Mouse (Mus musculus) layer of hippocampus, postnatal 25 days (tissue): ENCODE measurements around the gene Afap1. TPM values are rescaled to one million over a fixed set of nuclear protein-coding genes. Genes with fewer than 3 reads are reported as not detected.

Experiments used
- DNase-seq, 2 experiments: peaks; one replicate each; pipeline ENCODE4 v3.0.0; 2022; ENCODE audit warnings: mixed read lengths in 2 of 2, low spot score in 1 of 2; ENCODE audit errors: extremely low spot score in 1 of 2
- total RNA-seq, 2 experiments: library from RNA; stranded (reverse); gene quantifications; 2 replicates each; pipeline ENCODE4 v1.2.3; 2021

Afap1 gene
- total RNA-seq, 2 experiments from 2014 or later: 24.4 to 39.0 TPM

DNA sequence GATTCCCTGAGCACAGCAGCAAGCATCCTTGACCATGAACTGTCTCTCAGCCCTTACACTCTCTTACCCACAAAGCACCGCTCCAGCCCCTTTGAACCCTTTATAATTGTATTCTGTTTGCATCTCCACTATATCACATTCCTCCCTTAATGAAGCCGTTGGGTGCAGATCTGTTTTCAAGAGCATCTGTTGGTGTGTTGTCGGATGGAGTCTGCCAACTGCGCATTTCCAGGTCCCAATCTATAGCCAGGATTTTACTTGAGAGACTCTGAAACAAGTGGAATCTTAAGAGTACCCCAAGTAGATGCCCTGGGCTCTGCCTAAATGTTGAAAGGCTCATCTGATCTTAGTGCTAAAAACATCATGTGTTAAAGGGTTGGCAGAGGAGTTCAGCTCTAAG lies 3.4 kb downstream of the Afap1 start:
- no peak for DNase-seq

DNA sequence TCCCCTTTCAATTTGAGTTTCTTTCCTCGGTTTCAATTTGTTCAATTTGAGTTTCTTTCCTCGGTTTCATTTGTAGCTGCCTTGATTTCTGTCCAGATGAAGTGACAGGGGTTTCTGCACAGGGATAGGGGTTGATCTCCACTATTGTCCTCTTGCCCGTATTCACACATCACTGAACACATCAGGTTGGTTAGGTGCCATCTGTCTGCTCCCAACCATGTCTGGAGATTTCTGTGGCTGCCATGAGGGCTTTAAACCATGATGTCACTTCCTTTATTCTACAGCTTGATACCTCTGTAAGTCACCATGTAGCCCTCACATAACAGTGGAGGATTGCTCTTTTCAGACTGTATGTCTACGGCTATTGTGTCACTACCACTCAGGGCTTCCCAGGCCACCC lies 4.0 kb downstream of the Afap1 start:
- DNase-seq: no peak

DNA sequence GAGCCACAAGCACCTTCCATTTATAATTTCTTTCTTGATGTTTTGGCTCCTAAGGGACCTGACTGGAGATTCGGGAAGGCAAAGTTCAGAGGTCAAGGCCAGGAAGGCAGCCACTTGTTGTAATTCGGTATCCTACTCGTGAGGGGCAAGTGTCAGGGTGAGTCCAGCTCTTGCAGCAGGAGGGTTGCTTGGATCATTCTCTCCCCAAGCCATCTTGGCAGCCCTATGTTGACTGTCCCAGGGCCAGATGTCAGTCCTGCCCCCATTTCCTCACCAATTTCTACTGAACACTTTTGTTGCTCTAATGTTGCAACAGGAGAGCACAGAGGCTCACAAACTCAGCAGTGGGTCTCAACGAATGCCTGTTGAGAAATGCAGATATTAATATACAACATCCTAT lies 5.0 kb downstream of the Afap1 start:
- no peak for DNase-seq

DNA sequence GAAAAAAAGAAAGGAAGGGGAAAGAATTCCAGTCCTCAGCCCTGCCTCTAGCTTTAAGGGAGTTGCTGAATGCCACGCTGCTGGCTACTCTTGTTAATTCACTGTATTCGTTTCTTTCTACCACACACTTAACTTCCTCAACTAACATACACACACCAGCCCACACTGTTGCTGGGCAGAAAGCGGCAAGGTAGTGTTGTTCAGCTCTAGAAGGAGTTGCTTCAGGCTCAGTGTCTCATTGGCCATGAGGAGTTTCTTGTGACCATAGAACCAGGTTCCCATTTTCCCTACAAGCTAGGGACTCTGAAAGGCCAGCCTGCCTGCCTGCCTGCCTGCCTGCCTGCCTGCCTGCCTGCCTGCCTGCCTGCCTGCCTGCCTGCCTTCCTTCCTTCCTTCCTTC lies 5.9 kb downstream of the Afap1 start:
- DNase-seq: no peak

- DNase-seq: no peak
These were observed 7.5 kb downstream of the Afap1 start for GRCm38 (mm10) chr5:35900401-35901225.

DNA sequence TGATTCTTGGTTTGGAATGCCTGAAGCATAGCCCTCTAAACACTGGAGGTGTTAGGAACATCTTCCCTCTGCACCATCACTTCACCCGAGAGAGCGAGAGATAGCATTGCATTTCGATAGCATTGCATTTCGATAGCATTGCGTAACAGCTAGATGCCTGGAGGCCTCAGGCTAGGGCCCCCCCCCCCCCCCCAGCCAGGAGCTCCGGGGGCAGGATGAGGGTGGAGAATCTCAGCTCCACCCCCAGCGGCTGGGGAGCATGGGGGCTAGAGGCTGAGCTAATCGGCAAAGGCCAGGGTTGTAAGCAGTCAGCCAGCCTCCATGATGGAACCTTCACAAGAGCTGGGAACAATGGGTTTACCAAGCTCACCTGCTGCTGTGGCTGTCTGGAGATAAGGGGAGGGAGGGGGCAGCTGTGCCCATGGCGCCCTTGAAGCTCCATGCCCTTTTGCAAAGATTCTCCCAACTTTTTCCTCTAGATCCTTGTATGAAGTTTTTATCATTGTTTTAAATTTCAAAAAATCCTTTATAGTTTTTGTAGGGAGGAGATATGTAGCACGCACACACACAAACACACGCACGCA lies 8.2 kb downstream of the Afap1 start:
- no peak for DNase-seq

DNA sequence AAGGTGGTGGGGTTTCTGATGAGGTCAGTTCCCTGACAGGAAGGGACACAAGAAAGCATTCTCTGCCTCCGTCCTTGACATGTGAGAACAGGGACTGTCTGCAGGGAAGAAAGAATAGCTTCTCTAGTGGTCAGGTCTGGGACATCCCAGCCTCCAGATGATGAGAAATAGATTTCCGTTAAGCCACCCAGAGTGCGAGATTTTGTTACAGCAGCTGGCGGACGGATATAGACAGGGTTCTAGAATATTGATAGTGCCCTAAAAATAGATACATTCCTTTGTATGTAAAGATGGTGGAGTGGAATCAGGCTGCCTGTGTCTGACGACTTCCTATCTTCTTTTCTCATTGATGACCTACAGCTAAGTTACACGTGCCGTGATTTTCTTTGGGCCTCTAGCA lies 10.3 kb downstream of the Afap1 start:
- DNase-seq: no peak

GRCm38 (mm10) chr5:35905283-35905682 lies 12.2 kb downstream of the Afap1 start:
- no peak for DNase-seq

GRCm38 (mm10) chr5:35907090-35907489 lies 14.0 kb downstream of the Afap1 start:
- DNase-seq: no peak

DNA sequence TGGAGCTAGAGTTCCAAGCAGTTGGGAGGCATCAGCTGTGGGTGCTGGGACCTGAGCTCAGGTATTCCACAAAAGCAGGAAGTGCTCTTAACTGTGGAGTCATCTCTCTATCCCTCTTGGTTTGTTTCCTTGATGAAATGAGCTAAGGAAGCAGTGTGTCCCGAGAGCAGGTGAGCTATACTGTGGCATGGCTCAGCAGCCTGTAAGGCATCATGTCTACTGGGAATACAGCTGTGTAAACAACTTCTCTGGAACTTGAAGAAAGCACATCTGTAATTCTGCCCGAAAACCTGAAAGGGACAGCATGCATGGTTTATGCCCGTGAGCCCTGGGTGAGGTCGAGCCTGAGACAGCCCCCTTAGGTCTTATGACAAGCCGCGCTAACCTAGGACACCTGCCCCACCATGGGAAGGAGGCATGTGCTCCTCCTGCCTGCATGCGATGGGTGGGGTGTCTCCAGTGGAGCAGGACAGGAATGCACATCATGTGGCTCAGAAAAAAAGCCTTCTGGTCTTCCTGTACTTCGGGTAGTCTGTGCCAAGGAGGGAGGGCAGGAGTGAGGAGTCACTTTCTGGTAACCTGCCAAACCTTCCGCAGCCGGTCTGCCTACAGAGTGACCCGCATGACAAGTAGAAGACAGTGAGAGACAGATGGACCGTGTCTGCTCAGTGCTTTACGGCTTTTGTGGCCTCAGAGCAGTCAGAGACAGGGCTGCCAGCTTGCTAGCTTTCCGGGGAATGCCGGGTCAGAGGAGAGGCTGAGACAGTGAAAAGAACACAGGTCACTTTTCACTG lies 14.7 kb downstream of the Afap1 start:
- no peak for DNase-seq

GRCm38 (mm10) chr5:35908626-35909443 lies 15.7 kb downstream of the Afap1 start:
- DNase-seq: no peak

- DNase-seq: no peak
These were observed 22.6 kb downstream of the Afap1 start for GRCm38 (mm10) chr5:35915629-35916300.

GRCm38 (mm10) chr5:35916666-35917065 lies 23.5 kb downstream of the Afap1 start:
- DNase-seq: no peak

GRCm38 (mm10) chr5:35918387-35918786 lies 25.3 kb downstream of the Afap1 start:
- no peak for DNase-seq

DNA sequence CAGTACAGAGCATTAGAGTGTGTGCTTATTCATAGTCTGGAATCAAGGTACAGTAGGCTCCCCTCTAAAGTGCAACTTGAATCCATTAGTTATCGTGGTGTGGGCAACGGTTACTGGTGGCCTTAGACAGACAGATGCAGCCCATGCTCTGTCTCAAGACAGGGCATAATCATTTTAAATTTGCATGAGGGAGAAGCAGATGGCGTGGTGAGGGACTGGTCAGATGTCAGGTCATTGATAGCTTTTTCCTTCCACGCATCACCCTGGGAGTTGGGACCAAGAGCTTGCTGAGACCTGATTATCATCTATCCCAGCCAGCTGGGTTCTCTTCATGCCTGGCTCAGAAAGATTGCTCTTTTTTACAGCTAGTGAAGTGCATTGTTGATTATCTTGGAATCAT lies 27.0 kb downstream of the Afap1 start:
- DNase-seq: no peak

- no peak for DNase-seq
These were observed 27.4 kb downstream of the Afap1 start for GRCm38 (mm10) chr5:35920557-35920956.

- DNase-seq: no peak
These were observed 28.0 kb downstream of the Afap1 start for GRCm38 (mm10) chr5:35921141-35921540.

DNA sequence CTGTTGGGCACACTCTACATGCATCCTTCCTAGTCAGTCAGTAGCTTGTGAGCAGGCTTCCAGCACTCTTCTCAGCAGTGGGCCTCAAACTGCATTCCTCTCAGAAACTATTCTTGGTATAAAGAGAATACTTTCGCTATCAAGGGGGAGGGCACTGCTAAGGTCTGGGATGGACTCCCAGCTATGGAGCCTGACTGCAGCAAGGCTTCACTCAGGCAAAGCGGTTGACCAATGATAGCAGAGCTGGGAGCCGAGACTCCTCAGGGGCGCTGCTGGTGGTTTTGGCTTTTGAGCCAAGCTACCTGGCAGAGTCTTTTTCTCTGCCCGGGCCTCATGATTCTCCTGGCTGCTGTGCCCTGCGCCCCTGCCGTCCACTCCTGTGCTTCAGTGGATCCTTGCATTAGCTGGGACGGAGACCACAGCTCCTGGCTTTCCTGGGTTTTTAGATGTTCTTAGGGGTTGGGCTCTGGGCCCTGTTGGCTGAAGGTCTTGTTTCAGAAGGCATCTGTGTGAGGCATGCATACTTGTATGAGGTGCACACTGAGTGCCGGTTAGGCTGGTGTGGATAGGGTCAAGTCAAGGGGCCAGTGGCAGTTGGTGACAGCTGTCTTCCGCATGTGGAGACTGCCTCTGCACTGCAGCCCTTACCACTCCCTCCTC lies 28.6 kb downstream of the Afap1 start:
- DNase-seq: no peak

DNA sequence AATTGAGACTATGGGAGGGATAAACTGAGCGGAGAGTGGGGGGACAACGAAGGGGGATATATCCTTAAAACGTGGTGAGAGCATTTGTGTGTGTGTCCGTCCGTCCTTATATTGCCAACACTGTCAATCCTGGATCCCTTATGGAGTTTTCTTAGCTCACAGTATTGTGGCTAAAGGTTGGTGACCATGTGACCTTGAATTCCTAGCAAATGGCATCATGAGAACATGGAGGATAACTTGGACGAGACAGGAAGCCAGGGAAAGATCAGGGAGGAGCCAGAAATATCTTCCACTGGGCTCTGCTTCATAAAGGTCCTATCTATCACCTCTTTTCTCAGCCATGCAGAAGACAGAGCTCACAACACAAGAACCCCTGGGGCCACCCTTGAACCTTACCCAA lies 30.3 kb downstream of the Afap1 start:
- no peak for DNase-seq
